Mouse (Mus musculus) adrenal gland, adult 2 months (tissue): ENCODE data around the gene Col25a1. TPM values are rescaled to one million over a fixed set of nuclear protein-coding genes. Genes with fewer than 3 reads are reported as not detected.

Source experiments
- DNase-seq: peaks from one replicate; pipeline ENCODE4 v3.0.0; 2021
- long read RNA-seq: library from polyadenylated mRNA; stranded (forward); transcript quantifications from one replicate; pipeline ENCODE4 v2.0.0, GENCODE M21; 2021
- polyA plus RNA-seq: library from polyadenylated mRNA; depleted of rRNA; stranded (reverse); fragments of >200 nt; gene quantifications from 2 replicates; pipeline ENCODE4 v1.2.3, GENCODE M21; 2012; rRNA removed
- total RNA-seq, 2 experiments: library from RNA; stranded (reverse); gene quantifications; 2 replicates each; pipeline ENCODE4 v1.2.3; 2021

Gene Col25a1
- 1 to 10 TPM; 3.5 to 4.5 TPM for total RNA-seq
- polyA plus RNA-seq = 0.18 and 0.43 TPM in 2 replicates
- long read RNA-seq = 0 reads

- no peak for DNase-seq
Measured at GRCm38 (mm10) chr3:130131201-130131600, at the start of gene Col25a1. Gene Col25a1, plus strand, starts transcription at chr3:130131501.

DNA sequence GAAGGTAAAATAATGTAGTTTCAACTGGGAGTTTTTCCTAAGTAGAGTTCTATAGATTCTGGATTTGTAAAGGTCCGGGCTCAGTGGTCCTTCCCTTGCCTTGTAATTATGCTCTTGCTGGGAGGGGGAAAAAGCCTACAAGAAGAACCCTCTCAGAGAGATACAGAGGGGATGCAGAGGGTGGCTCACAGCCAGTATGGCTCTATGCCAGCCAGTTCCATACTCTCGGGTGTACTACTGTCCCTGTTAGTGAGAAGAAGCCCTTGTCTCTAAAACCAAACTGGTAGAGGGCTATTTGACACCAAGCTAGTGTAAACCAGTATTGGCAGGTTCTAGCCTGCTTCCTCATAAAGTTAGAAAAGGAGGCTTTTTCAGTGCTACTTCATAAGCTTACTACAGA lies 48.0 kb upstream of the Col25a1 start:
- no peak for DNase-seq

GRCm38 (mm10) chr3:130086372-130087080 lies 44.8 kb upstream of the Col25a1 start:
- peak; percentile 13 for DNase-seq

DNA sequence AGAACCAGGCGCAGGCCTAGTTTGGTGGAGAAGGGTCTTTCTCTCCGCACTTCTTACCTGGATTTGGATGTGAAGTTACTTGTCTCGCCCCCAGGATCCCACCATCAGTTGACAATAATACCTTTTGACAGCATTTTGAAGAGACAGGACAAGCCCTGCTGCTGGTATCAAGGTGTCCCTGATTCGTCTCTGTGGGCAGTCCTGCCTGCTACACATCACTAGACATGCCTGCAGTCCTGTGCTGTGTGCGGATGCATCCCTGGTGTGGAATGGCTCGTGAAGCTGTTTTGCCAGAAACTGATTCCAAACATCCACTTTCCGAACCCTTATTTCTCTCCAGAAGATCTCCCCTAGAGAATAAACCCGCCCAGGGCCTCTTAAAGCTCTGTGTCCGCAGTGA lies 43.8 kb upstream of the Col25a1 start:
- DNase-seq = no peak

DNA sequence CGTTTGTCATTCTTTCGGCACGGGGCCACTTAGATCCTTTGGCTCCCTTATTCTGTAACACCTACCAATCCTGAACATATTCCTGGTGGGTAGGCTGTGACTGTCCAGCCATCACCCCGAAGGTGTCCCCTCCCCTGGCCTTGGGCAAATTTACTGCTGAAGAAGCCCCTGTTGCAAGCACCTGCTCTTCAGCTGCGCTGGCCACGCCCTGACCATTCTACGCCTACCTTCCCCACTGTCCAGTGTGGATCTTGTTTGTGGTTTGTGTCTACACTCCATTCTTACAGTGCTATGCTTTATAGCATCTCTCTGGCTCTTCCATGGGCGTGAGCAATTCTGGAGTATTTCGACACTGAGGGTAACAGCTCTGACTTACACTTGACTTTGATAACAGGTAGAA lies 42.6 kb upstream of the Col25a1 start:
- no peak for DNase-seq

GRCm38 (mm10) chr3:130090460-130090859 lies 40.8 kb upstream of the Col25a1 start:
- no peak for DNase-seq

DNA sequence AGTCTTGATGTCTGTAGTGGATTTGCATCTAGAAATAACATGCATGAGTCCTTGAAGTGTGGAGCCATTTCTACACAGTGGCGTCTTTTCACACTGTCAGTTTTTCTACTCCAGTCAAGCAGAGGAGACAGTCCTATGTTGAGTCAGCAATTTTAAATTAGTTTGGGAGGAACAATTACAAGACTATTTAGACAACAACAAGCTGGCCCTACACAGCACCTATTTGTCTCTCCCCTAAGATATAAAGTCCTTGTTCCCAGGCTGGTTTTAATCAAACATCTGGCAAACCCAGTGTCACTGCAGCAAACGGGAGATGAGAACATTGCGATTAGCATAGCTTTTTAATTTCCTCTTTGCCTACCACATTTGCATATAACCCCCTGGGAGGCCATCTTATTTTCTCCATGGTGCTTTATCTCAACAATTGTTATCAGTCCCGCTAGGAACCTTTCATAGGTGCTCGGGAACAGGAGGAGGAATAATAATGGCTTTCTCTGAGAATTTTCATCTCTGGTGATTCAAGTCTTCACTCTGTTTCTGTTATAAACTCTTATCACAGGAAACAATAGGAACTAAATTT lies 37.1 kb upstream of the Col25a1 start:
- DNase-seq = no peak

DNA sequence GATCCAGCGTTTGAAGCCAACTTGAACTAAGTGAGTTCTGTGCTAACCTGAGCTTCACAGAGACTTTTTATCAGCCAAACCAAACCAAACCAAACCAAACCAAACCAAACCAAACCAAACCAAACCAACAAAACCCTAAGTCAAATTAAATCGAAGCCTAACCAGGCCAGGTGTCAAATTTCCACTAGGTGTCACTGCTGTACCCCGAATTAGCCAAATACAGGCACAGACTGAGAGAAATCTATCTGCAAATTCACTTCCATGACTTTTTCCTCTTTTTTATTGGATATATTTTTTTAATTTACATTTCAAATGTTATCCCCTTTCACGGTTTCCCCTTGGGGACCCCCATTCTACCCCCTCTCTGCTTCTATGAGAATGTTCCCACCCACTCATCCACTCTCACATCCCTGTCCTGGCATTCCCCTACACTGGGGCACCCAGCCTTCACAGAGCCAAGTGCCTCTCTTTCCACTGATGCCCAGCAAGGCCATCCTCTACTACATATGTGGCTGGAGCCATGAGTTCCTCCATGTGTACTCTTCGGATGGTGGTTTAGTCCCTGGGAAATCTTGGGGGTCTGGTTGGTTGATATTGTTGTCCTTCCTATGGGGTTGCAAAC lies 36.0 kb upstream of the Col25a1 start:
- DNase-seq = peak; percentile 36

DNA sequence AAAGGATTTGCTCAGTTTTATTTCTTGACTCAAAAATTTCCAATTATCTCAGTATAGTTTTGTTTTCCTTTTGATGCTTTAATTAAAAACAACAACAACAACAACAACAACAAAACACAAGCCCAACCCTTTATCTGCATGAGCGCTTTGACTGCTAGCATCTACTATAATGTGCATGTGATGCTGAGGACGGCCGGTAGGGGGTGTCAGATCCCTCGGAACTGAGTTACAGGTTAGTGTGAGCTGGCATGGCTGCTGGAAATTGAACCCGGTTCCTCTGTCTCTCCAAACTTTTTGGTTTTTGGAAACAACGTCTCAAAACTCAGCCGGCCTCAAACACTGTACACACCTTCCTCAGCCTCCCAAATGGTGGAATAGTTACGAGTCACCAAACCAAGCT lies 27.8 kb upstream of the Col25a1 start:
- DNase-seq = peak; percentile 11

DNA sequence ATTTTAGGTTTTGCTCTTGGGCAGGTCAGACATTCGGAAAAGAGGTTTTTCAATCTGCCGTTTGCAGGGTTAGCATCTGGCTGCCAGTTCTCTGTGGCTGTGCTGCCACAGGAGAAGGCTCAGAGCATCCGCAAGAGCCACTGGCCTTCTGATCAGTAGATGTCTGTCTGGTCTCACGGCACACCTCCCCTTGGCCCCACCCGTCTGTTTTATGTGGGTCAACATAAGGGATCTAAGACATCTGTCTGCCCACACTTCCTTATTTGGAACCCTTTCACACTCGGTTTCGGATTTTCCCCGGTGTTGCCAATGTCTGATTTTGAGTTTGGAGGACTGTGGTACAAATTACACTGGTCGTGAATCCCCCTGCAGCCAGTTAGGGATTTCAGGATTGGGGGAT lies 26.8 kb upstream of the Col25a1 start:
- DNase-seq = no peak

DNA sequence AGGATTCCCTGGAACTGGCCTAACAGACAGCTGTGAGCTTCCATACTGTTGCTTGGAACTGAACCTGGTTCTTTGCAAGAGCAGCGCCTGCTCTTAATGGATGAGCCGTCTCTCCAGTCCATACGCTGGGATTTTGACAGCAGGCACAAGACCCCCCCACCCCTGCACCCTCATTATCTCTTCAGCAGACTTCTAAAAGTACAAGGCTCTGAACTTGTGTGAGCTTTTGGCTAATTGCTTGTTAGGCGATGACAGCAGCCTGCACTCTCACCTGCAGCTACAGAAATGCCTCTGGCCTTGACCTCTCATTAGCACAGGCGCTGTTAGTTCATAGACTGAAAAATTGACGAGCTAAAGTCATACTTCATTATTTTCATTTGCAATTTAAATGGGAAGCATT lies 14.4 kb upstream of the Col25a1 start:
- DNase-seq = no peak

- no peak for DNase-seq
Measured at GRCm38 (mm10) chr3:130127840-130128239, 3.5 kb upstream of the Col25a1 start.

- no peak for DNase-seq
Measured at GRCm38 (mm10) chr3:130128564-130128963, 2.7 kb upstream of the Col25a1 start.

DNA sequence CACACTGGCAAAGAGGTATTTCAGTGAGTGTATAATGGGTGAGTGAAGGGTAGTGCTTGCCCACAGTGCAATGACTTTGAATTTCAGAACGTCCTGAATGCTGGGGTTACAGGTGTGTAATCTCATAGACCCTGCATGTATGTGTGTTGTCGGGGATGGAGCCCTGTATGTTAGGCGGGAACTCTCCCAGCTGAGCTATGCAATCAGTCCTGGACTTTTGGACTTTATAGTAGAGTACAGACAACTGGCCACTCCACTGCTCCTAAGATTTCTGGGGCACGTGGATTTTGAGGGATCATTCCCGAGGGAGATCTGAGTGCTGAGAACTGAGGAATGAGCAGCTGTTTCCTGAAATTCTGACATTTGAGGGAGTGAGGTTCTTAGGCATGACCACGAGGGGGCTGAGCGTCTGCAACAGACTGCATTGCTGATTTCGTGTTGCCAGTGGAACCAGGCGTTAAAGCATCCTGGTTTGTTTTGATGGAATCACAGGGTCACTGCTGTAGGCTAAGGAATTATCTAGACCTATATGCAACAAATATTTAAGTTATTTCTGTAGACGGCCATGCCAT lies 1.6 kb upstream of the Col25a1 start:
- DNase-seq = no peak

- no peak for DNase-seq
Measured at GRCm38 (mm10) chr3:130137204-130137603, 5.9 kb downstream of the Col25a1 start.

DNA sequence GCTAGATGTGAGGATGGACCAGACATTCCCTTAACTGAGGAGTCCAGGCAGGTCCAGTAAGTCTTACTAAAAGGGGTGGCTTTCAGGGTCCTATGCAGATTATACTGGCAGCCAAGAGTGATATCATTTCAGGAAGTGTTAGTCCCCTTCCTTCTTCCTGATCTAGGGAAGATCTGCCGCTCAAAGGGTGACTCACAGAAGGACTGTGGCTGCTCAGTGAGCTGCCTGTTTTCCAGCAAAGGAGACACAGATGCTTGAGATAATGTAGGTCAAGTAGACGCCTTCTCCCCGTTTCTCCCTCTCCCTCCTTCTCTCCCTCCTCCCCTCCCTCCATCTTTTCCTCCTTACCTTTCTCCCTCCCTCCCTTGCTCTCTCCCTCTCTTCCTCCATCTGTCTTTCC lies 6.3 kb downstream of the Col25a1 start:
- no peak for DNase-seq

- no peak for DNase-seq
Measured at GRCm38 (mm10) chr3:130145874-130146273, 14.6 kb downstream of the Col25a1 start.

DNA sequence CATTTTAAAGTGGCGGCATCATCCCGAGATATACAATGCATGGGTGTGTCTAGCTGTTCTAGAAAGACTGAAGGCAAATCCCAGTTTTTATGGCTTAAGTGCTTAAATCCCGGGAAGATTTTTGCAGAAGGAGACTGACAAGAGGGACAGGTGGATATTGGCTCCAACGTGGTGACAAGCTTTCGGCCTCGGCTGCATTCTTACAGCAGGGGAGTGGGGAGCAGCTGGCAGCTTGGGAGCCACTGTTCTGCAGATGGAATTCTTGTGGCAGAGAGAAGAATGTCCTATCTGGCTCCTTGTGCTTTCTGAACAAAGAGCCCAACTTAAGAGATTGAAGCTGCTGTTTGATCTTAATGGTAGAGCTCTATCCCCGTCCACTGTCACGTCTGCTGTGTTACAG lies 16.5 kb downstream of the Col25a1 start:
- no peak for DNase-seq

DNA sequence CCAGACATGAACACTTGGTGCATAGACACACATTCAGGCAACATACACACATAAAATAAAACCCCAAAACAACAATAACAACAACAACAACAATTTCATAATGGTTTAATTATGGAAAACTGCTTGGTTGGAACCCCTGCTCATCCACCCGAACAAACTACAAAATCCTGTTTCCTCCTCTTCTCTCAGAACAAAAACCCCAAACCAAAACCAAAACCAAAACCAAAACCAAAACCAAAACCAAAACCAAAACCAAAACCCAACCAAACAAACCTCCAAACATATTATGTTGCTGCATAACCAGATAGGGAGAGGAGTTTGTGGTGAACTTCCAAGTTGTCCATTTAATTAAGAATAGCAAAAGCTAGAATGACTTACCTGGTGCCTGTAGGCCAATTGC lies 17.9 kb downstream of the Col25a1 start:
- DNase-seq = no peak

GRCm38 (mm10) chr3:130153117-130153516 lies 21.8 kb downstream of the Col25a1 start:
- DNase-seq = no peak

GRCm38 (mm10) chr3:130157551-130157950 lies 26.2 kb downstream of the Col25a1 start:
- no peak for DNase-seq

DNA sequence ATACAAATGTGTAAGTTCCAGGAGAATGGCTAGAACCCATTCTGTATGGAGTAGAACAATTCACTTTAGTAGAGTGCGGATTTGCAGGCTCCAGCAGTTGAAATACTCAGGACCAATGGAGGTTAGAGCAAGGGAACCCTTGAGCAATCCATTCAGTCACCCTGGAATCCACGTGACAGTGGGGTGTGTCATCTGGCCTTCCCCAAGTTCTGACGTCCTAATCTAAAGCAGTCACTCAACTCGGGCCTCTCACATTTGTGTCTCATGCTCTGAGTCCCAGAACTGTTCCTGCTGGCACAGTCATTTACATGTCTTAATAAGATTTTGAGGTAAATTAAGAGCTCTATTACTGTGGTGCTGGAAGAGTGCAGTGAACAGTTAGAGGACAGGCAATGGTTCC lies 28.6 kb downstream of the Col25a1 start:
- peak; percentile 81 for DNase-seq

GRCm38 (mm10) chr3:130160902-130161301 lies 29.6 kb downstream of the Col25a1 start:
- DNase-seq = no peak
